Mouse (Mus musculus): ENCODE results near the gene Zbtb39.
"Not testable (repeated sequence)": the region's sequence is repeated elsewhere in the genome, so short reads cannot be mapped to it uniquely, and the experiment has no call there.

Zbtb39 gene

DNA sequence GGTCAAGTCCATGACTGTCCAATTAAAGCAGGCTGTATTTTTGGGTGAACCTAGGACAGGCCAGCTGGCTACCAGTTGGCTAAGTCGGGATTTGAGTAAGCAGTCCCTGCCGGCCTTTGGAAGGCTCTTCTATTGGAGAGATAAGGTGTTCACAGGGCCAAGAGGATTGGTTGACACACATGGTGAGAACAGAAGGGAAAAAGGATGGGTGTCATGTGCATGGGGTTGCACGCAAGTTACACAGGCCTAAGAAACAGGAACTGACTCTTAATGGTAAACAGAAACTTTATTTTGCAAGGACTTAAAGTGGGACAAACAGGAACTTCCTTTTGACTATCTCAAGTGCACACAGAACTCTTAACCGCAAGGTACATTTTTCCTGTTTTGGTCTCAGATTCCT, 2.4 kb upstream of the Zbtb39 start:
- DNase-seq (ENCODE audit: low spot score in 2 of 2), result no peak

DNA sequence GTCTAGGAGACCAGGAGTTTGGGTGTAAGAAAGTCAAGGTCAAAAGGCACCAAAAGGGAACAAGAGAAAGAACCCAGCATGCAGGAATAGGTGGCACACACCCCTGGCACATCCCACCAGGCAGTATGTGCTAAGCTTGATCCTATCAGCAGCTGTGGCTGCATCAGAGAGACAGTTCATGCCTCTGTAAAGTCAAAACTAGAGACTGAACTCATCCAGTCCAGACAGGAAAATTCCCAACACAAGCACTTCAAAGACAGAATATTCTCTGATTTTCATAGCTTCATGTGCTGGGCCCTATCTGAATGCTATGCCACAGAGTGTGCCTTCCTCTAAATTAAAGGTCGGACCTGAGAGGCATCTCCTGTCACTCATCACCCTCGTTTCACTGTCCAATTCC, 1.8 kb upstream of the Zbtb39 start:
- DNase-seq (ENCODE audit: low spot score in 2 of 2), result no peak

DNA sequence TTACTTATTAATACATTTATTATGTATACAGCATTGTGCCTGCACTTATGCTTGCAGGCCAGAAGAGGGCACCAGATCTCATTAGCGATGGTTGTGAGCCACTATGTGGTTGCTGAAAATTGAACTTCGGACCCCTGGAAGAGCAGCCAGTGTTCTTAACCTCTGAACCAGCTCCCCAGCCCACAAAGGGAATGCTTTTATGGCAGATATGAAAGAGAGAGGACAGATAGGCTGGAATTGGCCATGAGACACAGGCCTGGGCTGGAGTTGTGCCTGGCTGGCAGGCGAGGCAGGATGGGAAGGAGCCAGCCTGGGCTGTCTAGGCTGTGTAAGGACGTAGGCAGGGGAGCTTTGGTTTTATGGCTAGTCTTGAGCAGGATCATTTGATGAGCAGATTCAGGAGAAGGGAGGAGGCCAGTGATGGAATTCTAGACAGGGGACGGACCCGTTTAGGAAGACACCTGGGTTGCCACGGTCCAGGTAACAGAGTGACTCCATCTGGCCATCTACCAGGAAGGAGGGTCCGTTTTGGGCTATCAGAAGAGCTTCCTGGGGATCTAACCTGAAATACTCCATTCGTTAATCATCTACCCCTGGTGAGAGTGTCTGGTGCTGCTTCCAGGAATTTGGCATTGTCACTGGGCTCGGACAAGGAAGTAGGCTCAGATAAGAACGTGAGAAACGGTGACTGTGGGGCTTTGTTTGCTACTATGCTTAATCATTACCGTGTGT, 1.0 kb upstream of the Zbtb39 start:
- no peak for DNase-seq (ENCODE audit: low spot score in 2 of 2)

DNA sequence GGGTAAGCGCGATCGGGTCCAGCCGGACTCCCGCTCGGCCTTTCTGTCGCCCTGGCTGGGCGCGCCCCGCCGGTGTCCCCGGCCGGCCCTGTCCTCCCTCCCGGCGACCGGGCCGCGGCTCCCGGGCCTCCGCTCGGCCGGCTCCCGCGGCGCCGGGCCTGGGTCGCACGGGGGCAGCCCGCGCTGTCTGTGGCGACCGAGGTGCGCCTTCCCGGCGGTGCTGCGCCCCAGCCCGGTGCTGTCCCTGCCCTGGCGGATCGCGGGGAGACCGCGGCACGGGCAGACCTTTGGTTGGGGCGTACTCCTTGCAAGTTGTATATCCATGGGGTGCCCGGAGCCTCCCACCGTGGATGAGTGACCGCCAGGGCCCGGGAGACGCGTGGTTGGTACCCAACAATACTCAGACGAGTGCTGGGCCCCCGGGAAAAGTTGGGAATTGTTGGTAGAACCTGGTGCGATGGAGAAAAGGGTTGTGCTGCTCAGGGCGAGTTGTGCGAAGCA, 373 bp downstream of the Zbtb39 start:
- no peak for DNase-seq (ENCODE audit: low spot score in 2 of 2)

DNA sequence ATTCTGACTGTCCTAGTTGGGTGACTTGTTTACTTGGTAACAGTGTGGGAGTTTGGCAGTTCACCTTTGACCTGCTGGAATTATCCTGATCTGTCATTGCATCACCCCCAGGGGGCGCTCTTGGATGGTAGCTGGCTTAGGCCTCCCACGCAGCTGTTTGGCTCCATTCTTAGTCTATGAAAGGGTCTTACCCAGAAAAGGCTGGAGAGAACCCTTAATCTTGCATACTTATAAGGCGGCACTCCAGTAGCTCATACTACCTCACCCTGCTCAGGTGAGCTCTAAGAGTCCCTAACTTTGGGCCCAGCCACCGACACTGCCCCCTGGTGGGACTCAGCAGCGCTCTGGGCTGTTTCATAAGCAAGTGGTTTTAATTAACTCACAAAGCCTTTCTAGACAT, 5.3 kb downstream of the Zbtb39 start:
- no peak for DNase-seq (ENCODE audit: low spot score in 2 of 2)

DNA sequence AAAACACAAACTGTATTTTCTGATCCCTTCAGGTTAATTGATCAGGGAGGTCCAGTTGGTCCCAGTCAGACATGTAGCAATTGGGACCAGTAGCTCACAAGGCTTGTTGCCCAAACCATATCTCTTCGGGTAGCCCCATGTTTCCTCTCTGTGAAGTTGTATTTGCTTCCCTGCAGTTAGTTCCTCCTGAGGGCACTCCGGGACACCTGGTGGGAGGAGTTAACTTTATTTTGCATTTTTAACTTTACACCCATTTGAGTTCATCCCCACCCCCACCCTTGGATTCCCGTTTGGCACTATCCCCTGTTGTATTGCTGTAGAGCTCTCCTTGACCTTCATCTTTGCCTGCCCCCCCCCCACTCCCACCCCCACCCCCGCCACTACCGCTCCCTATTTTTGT, 6.5 kb downstream of the Zbtb39 start:
- no peak for DNase-seq (ENCODE audit: low spot score in 2 of 2)

DNA sequence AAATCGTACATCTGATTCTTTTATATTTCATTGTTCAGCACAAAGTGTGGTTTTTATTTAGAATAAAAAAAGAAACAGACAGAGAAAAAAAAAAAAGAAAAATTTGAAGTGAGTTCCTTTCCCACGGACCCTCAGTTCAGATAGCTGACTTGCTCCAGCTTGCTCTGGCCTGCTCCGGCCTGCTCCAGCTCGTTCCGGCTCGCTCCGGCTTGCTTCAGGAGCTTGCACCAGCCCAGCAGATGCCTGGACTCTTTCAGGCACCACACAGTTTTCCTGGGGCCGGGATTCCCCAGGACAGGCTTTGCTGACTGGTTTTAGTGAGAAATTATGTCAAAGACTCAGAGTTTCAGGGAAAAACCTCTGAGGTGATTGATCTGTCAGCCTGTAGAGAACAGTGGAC, 7.9 kb downstream of the Zbtb39 start:
- DNase-seq (ENCODE audit: low spot score in 2 of 2), result no peak

DNA sequence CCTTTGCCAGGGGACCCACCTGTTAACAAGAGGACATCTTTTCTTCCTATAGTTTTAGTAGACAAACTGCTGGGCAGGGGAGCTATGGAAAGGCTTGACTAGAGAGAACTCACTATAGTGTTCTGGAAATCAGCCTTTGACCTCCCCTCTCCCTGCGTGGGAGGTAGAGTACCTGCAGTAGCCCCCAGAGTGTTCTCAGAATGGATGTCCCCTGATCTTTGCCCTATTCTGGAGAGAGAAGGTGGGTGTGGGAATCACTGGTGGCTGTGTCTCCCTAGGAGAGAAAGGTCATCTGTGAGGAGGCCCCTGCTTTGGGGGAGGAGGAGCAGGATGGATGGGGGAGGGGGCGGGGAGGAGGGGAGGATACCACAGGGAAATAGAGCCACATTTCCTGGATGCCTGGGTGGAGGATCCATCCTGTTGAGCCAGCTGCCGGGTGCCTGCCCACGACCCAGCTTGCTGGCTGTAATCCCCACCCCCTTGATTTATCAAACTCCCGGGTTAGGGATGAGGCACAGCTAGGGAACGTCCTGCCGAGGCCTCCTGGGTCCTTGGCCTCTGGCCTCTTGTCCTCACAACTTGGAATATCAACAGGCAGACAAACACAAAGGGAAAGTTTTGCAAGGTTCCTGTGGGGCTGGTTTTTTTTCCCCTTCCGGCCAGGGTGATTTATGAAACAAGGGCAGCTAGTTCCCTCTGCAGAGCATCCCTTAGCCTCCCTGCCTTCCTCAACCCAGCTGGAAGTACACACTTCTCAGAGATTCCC, 9.7 kb downstream of the Zbtb39 start:
- DNase-seq (ENCODE audit: low spot score in 2 of 2), result no peak

DNA sequence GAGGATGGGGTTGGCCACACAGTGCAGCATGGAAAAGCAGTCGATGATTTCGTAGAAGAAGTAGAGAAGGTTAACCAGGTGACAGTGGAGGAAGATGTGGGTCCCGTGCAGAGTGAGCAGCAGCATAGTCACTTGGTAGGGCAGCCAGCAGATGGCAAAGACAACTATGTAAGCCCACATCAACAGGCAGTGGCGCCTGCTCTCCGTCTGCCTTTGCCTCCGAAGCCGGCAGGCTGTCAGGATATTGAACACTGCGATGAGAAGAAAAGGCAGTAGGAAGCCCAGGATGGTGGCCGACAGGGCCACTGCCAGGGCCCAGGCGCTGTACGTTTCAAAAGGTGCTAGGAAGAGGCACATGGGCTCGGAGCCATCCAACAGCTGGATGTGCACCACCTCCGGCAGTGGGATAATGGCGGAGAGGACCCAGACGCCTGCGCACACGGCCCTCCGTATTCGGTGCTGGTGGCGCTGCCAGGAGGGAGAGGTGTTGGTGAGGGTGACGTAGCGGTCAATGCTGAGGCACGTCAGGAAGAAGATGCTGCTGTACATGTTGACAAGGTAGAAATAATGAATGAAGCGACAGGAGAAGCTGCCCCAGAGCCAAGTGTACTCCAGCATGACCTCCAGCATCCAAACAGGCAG, 10.9 kb downstream of the Zbtb39 start:
- no peak for DNase-seq (ENCODE audit: low spot score in 2 of 2)

DNA sequence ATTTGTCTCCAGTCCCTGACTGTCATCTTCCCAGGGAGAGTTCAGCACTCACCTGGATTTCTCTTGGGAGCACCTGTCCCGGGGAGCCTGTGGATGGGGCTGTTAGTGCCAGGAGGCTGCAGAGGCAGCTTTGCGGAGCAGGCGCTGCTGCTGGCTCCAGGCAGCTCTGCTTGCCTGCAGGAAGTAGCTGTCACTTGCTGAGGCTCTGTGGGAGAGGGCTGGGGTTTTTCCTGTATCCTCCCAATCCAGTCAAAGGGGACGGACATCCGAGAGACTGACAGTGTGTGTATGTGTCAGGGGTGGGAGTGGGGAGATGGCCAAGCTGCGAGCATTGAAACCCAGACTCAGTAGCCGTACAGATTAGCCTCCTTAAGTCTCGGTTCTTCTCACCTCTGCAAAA, 12.2 kb downstream of the Zbtb39 start, which contains the start of gene Gpr182:
Gene Gpr182, minus strand, starts transcription at position 185 of the 400 bp plus-strand sequence.
- DNase-seq (ENCODE audit: low spot score in 2 of 2), result no peak

DNA sequence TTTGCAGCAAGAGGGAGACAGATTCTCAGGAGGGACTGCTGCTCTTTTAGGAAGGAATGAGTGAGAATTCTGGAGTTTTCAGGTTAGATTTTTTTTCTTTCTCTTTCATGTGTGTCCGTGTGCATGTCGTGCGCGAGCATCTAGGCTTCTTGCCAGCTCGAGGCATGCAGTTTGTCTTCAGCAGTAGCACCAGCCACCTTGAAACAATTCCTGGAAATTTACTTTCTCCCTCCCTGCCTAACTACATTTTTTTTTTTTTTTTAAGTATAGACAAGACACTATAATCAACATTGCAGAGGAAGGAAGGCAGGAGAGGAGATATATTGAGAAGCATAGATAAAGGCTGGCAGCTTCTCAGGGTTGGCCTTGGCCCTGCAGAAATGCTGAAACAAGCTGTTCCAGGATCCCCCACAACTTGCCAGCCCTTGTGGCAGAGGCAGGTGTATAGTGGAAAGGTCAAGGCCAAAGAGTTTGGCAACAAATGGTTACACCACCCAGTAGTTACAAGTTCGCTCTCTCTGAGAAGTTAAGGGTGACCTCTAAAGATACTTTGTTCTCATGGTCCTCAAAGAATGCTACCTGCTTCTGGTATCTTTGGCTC, 15.3 kb downstream of the Zbtb39 start:
- DNase-seq (ENCODE audit: low spot score in 2 of 2), result no peak

DNA sequence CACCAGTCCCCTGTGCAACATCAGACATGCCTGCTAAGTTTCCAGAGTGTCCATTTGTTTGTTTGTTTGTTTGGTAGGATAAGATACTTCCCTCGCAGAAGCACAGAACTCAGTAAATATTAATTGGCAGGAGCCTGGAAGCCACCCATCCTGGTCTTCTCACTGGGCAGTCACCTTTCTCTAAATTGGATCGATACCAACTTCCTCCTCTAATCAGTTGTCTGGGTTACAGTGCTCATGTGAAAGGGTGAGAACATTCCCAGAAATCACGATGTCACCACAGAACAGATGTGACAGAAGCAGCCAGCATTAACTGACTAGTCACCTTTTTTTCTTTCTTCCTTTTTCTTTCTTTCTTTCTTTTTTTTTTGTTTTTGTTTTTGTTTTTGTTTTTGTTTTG, 15.9 kb downstream of the Zbtb39 start:
- no peak for DNase-seq (ENCODE audit: low spot score in 2 of 2)

DNA sequence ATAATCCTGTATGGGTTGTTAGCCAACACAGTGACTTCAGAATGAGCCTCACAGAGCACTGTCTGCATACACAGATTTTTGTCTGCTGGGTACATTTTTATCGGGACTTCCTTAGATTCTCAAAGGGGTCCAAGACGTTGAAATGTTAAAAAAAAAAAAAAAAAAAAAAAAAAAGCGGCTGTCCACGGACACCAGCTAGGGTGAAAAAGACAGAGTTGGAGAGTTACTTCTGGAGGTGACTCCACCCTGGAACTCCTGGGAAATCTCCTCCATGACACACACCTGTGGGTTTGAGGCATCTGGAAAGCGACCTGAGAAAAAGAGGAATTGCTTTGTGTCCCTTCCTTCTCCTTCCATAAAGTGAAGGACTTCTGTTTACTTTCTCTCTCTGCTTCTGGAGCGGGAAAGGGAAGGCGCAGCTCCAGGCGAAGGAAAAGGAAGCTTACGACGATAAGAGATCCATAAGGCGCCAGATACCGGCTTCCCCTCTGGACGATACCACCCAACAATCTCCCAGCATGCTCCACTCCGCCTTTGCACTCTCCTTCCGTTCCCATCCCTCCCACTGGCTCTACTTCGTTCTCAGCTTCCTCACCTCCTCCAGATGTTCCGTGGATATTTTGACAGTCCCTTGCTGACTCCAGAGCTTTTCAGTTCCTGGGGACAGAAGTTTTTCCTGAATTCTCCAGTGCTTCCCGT, 16.6 kb downstream of the Zbtb39 start:
- no peak for DNase-seq (ENCODE audit: low spot score in 2 of 2)

DNA sequence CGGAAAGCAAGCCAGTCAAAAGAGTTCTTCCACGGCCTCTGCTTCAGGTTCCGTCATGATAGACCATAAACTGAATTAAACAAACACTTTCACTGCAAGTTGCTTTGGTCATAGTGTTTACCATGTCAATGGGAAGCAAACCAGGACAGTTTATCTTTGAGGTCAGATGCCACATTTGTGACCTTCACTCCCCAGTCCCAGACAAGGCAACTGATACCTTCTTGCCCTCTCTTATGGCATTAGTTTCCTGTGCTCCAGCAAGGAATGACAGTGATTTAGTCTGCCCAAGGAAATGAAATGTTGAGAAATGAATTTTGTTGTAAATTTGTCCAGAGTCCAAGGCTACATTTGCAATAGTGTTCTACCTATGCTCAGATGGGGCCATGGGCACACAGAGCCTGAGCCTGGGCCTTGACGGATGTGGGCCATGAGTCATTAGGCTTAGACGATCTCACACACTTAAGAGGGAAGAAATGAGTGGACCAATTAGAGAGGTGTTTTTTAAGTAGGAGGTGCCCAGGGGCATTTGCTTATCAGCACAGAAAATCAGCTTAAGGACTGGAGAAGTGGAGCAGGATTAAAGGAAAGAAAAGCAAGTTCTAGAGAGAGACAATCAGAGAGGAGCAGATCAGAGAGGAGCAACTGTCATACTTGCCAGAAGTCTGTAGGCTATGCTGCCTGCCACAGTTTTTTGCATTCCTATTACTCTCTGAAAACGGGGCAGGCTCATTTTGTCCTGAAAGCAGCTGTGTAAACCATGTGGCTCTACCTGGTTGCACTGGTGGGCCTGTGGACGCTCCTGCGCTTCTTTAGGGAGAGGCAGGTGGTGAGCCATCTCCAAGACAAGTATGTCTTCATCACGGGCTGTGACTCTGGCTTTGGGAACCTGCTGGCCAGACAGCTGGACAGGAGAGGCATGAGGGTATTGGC, 20.1 kb downstream of the Zbtb39 start, which contains the start of the genes Rdh1 and Rdh16f1:
Gene Rdh1, plus strand, starts transcription at position 541 of the 930 bp plus-strand sequence.
Gene Rdh16f1, plus strand, starts transcription at position 607 of the 930 bp plus-strand sequence.
- DNase-seq (ENCODE audit: low spot score in 2 of 2), result no peak

DNA sequence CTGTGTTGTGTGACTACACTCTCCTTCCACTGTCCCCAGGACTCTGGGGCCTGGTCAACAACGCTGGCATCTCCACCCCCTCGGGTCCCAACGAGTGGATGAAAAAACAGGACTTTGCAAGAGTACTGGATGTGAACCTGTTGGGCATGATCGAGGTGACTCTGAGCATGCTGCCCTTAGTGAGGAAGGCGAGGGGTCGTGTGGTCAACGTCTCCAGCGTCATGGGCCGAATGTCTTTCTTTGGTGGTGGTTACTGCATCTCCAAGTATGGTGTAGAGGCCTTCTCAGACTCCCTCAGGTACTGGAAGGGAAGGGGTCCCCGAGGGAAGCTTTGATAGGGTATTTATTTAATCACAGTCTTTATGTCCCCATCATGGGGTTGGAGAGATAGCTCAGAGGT, 23.6 kb downstream of the Zbtb39 start:
- DNase-seq (ENCODE audit: low spot score in 2 of 2), result not testable (repeated sequence)

DNA sequence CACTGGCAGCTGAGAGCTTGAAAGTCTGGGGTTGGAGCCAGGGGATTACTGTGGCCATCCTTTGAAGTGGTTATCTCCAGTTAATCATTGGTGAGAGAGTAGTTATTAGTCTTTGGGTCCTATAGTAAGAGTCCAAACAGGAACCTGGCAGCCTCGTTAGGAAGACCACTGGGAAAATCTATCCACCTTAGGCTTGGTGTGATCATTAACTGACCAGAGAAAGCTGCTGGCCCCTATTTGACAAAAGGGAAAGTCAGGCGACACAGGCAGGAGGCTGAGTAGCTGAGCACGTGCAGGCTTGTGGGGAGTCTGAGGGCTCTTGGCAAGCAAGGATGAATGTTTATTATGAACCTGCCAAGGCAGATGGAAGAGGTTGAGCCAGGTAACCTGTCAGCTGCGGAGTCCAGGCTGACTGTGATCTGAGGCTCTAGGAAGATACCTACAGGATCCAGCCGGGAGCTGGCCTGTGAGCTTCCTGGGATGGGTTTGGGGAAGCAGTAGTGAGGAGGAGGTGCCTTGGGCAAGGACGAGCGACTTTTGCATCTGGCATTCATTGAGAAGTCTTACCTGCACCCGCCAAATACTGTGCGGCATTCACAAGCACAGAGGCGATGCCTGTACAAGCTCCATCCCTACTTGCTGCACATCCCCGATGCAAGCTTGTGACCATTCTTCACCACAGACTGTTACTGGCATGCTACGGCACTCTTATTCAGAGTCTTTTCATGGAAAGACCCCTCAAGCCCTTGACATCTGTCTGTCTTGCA, 24.8 kb downstream of the Zbtb39 start:
- no peak for DNase-seq (ENCODE audit: low spot score in 2 of 2)

DNA sequence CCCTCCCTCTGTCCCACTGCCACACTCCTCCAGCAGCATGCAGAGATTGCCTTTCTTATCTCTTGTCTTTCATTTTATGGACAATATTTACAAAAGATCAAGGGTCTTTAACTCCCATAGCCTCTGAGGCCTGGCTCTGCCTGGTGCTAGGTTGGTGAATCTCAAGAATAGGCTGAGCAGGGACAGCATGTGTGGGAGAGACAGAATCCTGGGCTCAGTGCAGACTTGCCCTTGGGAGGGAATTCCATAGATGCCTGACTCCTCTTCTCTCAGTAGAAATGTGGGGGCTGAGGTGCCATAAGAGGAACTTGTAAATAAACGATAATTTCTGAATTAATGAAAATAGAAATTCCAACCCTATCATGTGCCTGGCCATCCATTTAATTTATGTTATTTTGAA, 27.2 kb downstream of the Zbtb39 start:
- no peak for DNase-seq (ENCODE audit: low spot score in 2 of 2)

DNA sequence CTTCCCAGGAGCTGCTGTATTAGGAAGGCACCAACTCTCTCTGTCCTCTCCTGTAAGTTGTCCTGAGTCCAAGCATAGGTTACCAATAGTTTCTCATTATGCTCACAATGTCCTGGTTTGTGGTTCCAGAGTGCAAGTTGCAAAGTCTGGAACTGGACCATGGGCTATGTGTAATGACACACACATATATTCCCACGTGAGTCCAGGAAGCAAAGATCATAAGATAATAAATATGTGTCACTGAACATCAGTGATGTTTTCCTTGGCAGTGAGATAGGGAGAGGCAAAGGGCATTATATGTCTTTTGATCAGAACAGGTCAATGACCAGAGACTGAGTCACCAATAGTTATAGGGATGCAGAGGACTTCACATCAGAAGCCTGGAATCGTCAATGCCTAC, 36.7 kb downstream of the Zbtb39 start, which contains the start of gene Rdh9:
Gene Rdh9, plus strand, starts transcription at position 376 of the 400 bp plus-strand sequence.
- no peak for DNase-seq (ENCODE audit: low spot score in 2 of 2)

DNA sequence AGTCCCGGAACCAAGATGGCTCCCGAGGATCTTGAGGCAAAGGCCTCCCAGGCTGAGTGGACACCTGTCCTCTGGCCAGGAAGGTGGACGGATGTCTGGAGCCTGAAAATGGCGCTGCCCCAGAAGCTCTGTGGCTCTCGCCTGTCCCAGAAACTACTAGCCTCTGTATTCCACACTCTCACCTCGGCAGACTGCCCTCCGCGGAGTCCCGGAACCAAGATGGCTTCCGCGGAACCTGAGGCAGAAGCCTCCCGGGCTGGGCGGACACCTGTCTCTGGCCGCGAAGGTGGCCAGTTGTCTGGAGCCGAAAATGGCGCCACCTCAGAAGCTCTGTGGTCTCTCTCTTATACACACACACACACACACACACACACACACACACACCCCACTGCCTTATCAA, 43.0 kb downstream of the Zbtb39 start:
- not testable (repeated sequence) for DNase-seq (ENCODE audit: low spot score in 2 of 2)

Measured in right cerebral cortex, postnatal 36 days (tissue).